Mouse (Mus musculus): ENCODE data around the gene Rxra.

Rxra gene

DNA sequence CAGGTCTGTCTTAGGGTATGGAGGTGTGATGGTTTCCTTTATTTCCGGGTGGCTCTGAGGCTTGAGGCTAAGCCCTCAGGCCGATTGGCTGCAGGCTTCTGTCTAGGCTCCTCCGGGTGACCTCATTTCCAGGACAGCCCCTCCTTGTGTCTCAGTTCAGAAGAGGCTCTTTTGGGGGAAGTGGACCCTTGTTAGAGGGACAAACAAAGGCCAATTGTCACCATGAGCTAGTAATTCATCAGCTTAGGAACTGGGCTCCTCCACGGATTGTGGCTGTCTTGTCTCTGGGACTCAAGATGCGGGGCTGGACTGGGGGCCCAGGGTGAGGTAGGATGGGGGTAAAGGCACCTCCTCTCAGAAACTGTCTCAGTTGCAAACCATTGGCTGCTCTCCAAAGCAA, 5.5 kb upstream of the Rxra start:
- DNase-seq (ENCODE audit: low read depth, low spot score), result no peak

DNA sequence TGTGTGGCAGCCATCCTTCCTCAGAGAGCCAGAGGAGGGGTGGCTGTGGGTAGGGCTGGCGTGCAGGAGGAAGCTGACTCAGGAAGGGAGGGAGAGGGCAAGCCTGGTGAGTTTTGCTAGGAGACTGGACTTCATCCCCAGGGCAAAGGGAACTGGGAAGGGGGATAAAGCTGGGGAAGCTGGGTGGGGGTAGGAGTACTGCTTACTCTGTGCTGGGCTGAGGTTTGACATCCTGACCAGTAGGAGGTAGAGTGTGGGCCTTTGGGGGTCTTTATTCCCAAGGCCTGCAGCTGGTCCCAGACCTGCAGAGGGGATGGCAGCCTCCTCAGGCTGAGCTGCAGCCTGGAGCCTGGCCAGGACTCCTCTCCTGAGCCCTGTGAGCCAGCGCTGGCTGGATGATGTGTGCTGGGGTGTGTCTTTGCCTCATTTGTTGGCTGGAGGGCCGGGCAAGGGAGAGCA, 4.6 kb upstream of the Rxra start:
- no peak for DNase-seq (ENCODE audit: low read depth, low spot score)

DNA sequence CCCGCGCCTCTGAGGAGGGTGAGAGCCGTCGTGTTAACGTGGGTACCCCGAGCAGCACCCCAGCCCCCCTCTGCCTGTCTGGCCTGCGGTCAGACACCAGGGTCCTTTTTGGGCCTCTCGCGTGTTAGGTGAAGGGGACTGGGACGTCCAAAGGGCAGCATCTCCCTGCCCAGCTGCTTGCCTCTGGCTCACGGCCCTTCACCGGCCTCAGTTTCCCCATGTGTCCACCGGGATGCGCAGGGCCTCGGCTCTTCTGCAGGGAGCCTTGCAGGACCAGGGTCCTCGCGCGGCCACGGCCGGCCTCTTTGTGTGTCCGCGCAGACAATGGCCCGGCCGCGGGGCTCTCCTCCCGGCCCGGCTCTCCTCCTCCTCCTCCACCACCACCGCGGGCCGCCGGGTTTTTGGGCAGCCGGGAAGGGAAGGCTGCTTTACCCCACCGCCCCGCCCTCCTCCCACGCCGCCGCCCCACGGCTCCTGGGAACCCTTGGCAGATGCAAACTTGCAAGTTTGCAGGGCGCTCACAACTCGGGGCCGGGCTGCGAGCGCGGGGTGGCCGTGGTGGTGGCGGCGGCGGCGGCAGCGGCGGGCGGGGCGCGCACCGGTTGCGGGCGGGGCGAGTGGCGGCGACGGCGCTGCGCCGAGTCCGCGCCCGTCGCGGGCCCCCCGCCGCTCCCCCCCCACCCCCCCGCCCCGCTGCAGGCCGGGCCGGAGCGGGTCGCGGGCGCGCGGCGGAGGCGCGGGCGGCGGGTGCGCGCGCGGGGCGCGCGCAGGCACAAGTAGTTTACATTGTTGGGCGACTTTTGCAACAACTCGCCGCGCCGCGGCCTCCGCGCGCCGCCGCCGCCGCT, 462 bp downstream of the Rxra start:
- DNase-seq (ENCODE audit: low read depth, low spot score), result no peak

DNA sequence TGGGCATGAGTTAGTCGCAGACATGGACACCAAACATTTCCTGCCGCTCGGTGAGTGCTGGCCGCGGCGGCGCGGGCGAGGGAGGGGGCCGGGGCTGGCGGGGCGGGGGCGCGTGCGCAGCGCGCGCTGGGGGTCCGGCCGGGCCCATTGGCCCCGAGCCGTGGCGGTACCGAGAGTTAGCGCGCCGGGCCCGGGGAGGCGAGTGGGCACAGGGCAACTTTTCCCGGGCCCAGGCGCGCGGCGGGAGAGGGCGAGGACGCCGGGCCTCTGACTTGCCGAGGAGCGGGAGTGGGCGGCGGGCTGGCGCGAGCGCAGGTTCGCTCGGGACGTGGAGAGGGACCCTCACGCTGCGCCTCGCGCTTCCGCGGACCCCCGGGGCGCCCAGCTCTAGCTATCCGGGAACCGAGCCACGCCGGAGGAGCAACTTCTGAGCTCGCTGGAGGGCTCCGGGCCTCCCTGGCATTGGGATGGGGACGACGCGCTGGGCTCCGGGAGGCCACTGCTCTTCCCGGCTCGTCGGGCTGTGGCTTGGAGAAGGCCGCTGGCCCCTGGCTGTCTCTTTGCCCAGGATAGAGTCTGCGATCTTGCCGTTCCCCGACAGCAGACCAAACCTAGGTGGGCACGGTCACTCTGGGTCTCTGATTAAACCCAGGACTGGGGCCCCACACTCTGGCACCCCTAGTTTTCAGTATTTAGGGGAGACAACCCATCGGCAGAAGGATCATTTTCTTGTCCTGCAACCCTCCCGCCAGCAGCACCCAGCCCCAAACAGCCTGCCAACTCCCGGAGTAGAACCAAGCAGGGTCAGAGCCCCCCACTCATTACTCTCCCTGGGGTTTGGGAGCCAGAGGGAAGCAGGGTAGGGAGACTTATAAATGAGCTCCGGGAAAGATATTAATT, 1.4 kb downstream of the Rxra start:
- no peak for DNase-seq (ENCODE audit: low read depth, low spot score)

DNA sequence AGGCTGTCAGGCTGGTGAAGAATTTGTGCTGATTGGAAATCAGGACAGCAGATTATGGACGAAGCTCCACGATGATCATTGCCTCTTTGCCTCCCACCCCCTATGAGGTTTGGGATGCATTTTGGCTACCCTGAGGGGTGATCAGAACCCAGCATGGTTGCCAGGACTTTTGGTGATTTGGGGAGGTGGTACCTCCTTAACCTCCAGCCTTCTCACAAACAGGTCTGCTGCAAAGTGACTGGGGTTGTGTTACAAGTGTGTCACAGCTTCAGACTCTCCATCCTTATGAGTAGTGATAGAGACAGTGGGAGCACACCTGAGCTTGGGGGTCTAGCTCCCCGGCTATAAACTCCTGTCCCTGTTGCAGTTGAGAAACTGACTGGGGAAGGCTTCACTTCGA, 2.1 kb downstream of the Rxra start:
- no peak for DNase-seq (ENCODE audit: low read depth, low spot score)

DNA sequence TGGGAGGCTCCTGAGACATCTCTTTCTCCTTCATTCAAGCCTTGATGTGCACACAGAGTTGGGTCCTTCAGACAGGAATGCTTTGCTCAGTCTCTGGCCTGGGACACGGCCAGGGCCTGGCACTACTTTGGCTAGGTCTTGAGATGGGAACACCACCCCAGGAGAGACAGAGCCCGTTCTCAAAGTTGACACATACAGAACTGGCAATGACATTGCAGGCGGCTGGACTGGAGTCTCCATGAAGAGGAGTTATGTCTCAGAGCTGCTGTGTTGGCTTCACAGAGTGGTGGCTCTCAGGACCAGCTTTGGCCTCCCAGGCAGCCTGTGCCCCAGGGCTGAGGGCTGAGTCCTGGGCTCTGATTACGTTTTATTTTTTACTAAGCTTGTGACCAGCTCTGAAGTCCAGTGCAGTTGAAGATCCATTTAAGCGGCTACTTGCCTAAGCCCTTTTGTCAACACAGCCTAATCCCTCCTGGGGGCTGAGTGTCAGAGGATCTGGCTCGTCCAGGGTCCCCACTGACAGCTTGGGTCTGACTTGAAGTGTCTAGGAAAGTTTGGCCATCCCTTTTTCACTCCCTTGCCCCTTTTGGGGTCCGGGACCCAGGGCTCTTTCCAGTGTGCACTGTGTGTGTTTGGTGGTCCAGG, 2.7 kb downstream of the Rxra start:
- DNase-seq (ENCODE audit: low read depth, low spot score), result no peak

DNA sequence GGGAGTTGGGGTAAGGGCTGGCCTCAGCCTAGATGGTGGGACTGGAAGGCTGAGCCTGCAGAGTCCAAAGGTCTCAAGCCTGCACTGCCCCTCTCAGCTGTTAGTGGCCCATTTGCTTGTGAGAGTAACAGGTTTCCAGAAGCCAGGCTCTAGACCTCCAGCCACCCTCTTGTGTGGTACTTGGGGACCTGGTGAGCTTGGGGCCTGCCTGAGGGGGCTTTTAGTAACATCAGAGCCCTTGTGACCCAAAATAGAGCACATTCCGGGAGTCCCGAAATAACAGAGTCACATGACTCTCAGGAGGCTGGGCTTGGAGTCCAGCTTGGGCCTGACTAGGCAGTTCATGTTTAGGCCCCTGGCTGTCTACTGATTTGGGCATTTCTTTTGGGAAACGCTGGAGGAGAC, 3.4 kb downstream of the Rxra start:
- no peak for DNase-seq (ENCODE audit: low read depth, low spot score)

DNA sequence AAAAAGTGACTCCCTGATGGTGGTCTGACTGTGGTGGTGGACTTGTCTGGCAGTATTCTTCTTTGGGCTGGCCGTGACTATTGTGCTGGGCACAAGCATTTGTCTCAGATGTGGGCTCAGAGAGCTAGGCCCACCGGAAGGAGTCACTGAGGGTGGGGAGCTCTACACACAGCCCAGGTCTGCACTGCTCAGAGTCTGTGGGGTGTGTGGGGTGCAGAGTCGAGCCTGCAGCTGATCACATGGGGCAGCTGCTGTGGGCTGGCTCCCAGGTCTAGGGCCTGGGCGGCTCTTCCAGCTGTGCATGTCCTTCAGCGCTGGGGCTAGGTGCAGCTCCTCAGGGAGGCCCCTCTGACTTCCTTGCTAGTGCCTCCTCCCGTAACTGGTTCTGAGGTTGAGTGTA, 3.8 kb downstream of the Rxra start:
- DNase-seq (ENCODE audit: low read depth, low spot score), result no peak

DNA sequence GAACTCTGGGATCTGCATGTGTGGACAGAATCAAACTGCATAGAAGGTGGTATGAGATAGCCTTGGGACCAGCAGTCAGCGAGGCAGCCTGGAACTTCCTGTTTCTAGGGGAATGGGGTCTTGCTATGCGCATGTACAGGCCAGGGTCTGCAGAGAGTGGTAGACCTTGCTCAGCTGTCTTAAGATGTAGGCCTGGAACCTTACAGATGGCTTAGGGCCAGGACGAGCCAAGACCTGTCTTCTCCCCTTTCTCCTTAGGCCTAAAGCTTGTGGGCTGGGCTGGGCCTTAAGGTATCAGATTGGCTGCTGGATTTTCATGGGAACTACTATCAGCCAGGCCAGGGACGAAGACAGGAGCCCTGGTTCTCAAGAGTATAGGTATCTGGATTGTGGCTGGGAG, 4.4 kb downstream of the Rxra start:
- no peak for DNase-seq (ENCODE audit: low read depth, low spot score)

DNA sequence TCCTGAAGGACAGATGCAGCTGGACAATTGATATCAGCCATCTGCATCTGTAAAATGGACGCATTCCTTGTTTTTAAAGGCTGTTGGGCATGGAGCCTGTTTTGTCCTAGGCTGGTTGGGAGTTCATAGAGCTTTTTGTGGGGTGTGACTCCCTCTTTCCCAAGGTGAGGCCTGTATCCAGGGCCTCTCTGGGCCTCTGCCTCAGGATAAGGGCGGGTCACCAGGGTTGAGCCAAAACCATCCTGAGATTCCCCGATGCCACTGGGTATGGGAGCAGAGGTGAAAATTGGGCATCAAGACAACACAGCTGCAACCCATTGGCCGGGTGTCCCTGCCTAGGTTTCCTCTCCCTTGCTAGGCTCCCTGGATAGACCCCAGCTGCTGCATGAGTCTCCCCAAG, 5.2 kb downstream of the Rxra start:
- DNase-seq (ENCODE audit: low read depth, low spot score), result no peak

DNA sequence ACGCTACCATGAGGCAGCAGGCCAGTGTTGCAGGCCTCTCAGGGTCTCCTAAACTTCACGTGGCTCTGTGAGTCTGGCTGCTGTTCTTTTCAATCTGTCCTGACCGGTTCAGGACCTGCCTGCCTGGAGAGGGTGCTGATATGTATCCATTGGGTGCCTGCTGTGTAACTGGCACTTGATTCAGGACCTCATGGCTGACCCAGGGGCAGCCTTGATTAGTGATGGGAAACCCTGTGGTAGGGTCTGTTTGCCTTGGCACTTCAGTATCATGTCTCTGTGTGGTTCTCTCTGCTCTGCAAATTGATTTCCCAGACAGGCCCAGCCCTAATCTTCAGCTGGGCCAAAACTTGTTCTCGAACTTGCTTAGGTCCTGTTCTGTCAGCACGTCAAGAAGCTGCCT, 5.9 kb downstream of the Rxra start:
- no peak for DNase-seq (ENCODE audit: low read depth, low spot score)

DNA sequence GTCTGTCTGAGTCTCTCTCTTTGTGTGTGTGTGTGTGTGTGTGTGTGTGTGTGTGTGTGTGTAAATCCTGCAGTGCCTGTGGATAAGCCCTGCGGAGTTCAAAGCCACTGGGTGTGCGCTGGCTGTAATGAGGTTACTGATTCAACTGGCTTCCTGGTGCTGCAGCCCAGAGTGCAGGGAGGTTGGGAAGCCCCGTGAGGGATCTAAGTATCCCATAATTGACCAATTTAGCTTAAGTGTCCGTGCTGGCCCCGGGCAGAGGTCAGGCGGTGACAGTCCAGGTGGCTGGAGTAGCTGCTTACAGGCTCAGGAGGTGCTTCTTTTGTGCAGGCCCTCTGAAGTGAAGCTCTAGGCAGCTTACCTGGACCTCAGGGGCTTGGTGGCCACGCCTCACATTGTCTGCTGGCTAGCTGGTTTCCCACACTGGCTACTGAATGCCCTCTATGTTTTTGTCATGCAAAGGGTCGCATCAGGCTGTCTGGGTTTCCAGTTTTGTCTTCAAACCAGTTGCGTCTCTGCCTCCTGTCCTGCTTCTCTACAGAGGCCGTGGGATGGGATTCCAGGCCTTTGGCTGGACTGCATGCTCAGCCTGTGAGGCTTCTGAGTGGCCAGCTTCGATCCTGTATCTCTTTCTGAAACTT, 7.9 kb downstream of the Rxra start:
- no peak for DNase-seq (ENCODE audit: low read depth, low spot score)

DNA sequence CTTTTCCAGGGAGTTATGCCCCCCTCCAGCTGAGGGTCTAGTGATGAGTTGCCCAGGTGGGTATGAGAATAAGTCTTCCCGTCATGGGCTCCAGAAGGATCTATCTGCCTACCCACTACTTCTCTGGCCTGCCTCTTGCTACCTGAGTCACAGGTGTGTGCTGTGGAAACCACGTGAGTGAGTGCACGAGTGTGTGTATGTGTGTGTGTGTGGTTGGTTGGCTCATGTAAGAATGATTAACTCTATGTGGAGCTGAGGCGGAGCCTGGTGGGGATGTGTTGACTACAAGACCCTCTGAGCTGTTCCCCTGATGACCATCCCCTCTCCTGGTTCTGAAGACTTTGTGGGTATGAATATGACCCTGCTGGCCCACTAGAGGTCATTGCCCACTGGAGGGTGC, 9.7 kb downstream of the Rxra start:
- no peak for DNase-seq (ENCODE audit: low read depth, low spot score)

DNA sequence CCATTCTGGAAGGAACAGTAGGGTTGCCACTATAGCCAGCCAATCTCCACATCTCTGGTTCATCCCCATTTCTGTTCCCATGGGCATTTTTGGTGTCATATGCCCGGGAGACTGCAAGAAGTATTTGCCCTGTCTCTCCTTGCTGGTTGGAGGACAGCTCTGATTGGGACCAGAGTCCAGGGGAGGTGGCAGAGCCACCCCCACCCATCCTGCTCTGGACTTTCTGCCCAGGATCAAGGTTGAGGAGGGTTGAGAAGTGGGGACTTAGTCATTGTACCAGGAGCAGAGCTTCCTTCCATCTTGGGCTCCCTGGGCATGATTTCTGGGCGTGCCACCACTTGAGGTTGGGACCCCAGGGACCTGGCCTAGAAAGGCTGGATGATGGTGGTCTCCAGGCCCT, 10.1 kb downstream of the Rxra start:
- DNase-seq (ENCODE audit: low read depth, low spot score), result no peak

DNA sequence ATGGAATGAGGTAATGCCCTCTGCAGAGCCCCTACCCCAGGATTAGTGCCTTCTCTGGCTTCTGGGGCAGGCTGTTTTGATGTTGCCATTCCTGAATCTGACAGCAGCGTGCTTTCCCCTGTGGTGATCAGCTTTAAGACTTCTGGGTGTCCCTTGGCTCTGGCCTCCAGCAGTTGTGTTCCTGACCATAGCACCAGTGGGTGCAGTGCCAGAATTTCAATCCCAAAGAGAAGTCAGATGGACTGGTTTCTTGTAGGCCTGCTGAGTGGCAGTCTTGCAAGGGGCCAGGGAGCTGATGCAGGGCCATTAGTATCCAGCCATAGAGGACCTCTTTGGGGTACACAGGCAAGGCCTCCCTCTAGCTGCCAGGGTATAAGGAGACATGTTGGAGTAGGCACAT, 10.8 kb downstream of the Rxra start:
- no peak for DNase-seq (ENCODE audit: low read depth, low spot score)

DNA sequence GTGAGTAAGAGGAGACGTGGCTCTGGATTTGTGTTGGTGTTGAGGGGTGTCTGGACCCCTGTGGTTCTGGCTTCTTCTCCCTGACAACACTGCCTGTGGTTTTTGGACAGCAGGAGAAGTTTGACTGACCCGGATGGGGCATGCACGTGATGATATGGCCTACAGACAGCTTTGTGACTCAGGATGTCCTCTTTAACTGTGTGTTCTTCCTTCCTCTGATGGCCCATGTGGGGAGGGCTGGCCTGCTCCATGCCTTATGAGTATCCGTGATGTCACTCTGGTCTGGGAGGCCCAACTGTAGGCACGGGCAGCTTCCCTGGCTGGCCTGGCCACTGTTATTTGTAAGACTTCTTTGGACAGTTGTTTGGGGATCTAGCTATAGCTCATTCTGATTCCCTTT, 11.7 kb downstream of the Rxra start:
- no peak for DNase-seq (ENCODE audit: low read depth, low spot score)

DNA sequence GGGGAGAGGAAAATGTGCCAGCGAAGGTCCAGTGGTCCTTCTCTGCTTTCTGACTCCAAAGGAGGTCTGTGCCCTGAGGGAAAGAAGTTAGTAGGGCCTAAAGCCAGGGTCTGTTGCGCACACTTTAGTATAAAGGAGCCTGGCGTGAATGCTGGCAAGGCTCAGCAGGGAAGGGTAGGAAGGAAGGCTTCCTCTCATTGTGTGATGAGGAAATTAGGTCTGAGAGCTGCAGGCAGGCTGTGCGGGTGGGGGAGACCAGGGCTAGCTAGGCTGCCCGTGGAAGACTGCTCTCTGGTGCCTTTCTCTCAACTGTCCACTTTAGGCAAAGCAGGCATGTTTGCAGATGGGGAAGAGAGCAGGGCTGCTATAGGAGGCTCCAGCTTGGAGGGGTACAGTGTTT, 14.5 kb downstream of the Rxra start:
- DNase-seq (ENCODE audit: low read depth, low spot score), result no peak

DNA sequence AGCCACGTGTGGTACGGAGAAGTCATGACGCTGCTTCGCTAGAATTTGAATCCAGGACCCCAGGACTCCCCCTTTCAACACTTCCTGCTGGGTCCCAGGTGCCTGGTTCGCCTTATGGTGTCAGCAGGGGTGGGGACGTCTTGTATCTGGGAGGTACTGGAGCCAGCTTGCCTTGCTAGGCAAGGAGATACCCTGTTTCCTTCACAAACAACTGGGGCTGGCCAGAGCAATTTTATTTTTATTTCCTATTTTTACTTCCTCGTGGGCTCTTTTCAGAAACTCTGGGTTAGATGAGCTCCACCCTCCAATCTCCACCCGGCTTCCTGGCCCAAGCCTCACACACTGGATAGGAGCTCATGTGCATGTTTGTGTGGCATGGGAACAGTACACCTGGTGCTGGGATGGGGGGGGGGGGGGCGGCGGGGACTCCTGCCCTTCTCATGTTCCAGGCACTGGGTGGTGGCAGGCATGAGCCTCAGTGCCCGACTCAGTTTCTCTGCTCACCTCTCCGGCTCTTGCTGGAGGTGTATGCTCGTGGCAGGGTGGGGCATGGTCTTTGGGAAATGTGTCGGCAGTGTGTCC, 15.0 kb downstream of the Rxra start:
- DNase-seq (ENCODE audit: low read depth, low spot score), result no peak

DNA sequence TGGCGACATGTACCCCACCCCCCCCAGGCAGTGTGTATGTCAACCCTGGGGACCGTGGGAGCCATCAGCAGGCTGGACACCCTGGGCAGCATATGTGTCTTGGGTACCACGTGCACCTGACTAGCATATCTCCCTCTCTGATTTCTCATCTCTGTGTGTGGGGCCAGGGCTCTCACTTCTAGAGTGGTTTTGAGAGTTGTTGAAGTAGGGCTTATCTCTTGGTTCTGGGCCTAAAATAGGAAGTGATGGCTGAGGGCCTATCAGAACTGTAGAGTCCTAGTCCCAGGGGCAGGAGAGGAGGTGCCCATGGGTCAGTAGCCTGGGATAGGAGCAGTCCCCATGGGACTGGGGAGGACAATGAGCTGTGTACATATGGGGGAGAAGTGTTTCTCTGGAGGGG, 16.4 kb downstream of the Rxra start:
- no peak for DNase-seq (ENCODE audit: low read depth, low spot score)

DNA sequence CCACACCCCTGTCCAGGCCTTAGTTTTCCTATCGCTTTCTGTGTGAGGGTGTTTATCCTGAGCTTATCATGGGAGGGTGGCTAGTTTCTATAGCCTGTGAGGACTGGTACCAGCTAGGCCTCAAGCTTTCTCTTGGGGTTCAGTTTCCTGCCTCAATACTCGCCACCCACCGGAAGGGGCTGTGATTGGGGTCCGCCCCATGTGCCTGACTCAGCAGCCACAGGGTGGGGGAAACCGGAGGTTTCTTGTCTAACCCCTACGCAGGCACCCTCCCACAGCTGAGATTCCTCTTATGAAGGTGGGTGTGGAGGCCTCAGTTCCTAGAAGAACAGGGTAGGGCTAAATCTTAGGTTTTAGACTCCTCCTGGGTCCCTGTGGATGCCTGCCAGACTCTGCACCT, 17.4 kb downstream of the Rxra start:
- no peak for DNase-seq (ENCODE audit: low read depth, low spot score)

DNA sequence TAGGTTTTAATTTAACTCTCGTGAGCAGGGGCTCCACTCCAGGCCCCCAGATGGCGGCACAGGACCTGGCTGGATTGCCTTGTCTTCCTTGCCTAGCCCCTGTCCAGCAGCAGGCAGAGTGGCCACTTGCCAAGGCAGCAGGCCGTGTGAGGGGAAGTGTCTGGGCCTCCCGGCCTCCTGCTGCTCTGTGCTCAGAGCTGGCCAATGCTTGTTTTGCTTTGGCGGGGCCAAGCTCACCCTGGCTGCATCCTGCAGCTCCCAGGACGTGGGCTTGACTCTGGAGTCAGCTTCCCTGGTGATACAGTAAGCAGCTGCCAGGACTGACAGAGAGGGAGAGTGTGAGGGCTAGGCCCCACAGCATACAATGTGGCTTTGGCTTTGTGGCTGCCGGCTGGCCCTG, 23.3 kb downstream of the Rxra start:
- DNase-seq (ENCODE audit: low read depth, low spot score), result no peak

DNA sequence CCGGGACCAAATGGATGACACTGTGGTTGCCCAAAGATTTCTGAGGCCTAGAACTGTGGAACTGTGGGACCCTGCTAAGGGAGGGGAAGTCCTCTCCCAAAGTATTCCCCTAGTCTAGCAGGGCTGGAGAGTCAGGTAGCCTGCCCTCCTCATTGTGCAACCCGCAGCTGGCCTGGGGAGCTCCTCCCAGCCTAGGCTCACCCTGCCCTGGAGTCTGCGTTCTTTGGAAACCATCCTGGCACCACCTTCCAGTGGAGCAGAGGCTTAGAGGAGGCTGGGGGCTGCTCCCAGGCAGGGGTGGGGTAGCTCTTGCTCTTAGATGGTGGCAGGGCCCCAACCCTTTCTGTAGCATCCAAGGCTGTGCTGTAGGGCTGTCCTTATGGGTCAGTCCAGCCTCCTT, 26.0 kb downstream of the Rxra start:
- no peak for DNase-seq (ENCODE audit: low read depth, low spot score)

All from A20 (cell line).